Mouse (Mus musculus) C2C12 (cell line): ENCODE measurements around the gene Pdyn.

ENCODE experiments used
- CEBPB ChIP-seq: IDR thresholded peaks from one replicate; pipeline ENCODE4 v1.6.1; 2011; ENCODE audit warnings: low read depth, mild to moderate bottlenecking, control low read depth, moderate library complexity
- CTCF ChIP-seq: IDR thresholded peaks from one replicate; pipeline ENCODE4 v1.5.1; 2011; ENCODE audit not compliant: control insufficient read depth, insufficient read depth, insufficient read length

DNA sequence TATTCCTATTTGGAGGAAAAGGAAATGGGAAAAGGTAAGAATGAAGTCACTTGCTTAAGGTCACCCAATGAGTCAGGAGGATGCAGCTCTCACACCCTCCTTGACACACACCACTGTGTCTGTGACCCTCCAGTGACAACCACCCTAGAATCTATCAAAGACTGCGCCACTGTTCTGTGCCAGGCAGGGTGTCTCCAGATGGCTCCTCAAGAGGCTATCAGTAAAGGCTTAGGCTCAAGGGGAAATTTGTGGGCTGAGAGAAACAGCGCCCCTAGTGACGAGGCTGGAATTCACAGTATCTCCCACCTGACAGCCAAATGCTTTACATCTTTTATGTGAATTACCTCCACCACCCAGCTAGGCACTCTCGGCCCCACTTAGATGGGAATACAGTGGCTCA is 3.6 kb downstream of the Pdyn start:
- TF ChIP-seq CTCF, result no peak
- no peak for TF ChIP-seq CEBPB
